Mouse (Mus musculus) cortical plate, adult 2 months (tissue): ENCODE data around the gene Gm20379.

Source experiments
- CTCF ChIP-seq: fragments of 200-500 bp; IDR thresholded peaks from 2 replicates; pipeline ENCODE4 v1.5.1; 2011; ENCODE audit warnings: mild to moderate bottlenecking, control low read depth, low read length; ENCODE audit not compliant: insufficient read depth; ENCODE audit errors: extremely low read depth
- POLR2A ChIP-seq: fragments of 200-500 bp; IDR thresholded peaks from 2 replicates; pipeline ENCODE4 v1.6.1; 2011; ENCODE audit warnings: mild to moderate bottlenecking, low read length, control low read depth; ENCODE audit not compliant: insufficient read depth; ENCODE audit errors: extremely low read depth

- TF ChIP-seq CTCF (no peak), POLR2A (no peak)
These were observed 44.5 kb upstream of the Gm20379 start for GRCm38 (mm10) chr13:92261329-92261728.
